Comparison of ENCODE assay signal across 8 mouse cellular contexts in the genomic region with DNA sequence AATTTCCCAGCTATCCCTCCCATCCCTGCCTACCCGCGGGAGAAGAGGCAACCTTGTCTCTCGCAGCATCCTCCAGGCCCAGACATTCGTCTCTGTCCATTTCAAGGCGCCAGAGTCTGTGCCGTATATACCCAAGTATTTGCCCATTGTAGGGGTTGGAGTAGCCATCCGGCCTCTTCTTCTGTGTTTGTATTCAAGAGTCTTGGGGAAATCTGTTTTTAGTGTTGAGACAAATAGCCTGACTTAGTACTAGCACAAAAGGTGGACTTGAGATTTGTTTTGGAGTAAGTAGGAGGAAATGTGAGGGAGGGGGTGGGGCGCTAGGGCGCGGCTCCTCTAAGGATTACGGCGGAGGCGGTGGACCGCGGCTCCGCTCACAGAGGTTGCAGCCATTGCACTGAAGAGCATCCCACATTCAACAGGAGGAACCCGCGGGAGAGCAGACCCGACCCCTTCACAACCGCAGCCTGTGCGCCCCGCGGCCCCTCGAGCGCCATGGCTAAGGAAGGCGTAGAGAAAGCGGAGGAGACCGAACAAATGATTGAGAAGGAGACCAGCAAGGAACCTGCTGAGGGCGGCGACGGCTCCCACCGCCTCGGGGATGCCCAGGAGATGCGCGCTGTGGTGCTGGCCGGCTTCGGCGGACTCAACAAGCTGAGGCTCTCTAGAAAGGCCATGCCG. TPM values are rescaled to one million over a fixed set of nuclear protein-coding genes. Genes with fewer than 3 reads are reported as not detected.
DNase-seq lines count a peak whose midpoint lies in the region; ATAC-seq lines count a peak whose summit lies in the region.

A gene (plus strand): TSS at position 392 of the 681 bp plus-strand sequence.

- DNase-seq in liver, embryonic 11.5 days (ENCODE audit: low spot score): peak; percentile 36
- no peak for DNase-seq in liver
- peak; percentile 80 for DNase-seq in cerebellum, adult 9-11 months
- DNase-seq in frontal cortex, adult 2 months (ENCODE audit: extremely low spot score in 1 of 2, low spot score in 1 of 2): peak in 1 of 2 experiments; percentile 64
- peak; percentile 13 for DNase-seq in left cerebral cortex, adult 11 months (ENCODE audit: low spot score)
- DNase-seq in spleen, postnatal 14 days (ENCODE audit: low spot score in 2 of 2): no peak
- no peak for DNase-seq in ovary, postnatal 10 days (ENCODE audit: low spot score)

- no peaks in the 10 kb centered on the region for H3K36me3 ChIP-seq in liver, embryonic 11.5 days (ENCODE audit: control insufficient read depth, insufficient read depth, low read length)
- H3K36me3 ChIP-seq in midbrain, embryonic 15.5 days (replicated peaks): no peaks in the 10 kb centered on the region

- peak within 1 kb of the TSS; percentile 62 for H3K4me2 ChIP-seq in liver, embryonic 11.5 days
- H3K4me2 ChIP-seq in midbrain, embryonic 15.5 days: peak within 1 kb of the TSS; percentile 89

- no peaks in the 10 kb centered on the region for H3K4me1 ChIP-seq in liver, embryonic 11.5 days (replicated peaks; ENCODE audit: control insufficient read depth, insufficient read depth, low read length)
- H3K4me1 ChIP-seq in midbrain, embryonic 15.5 days: peaks cover 22% of the 10 kb centered on the region

- peaks cover 28% of the 10 kb centered on the region for H3K27me3 ChIP-seq in liver, embryonic 11.5 days (replicated peaks; ENCODE audit: control insufficient read depth, insufficient read depth, low read length)
- no peaks in the 10 kb centered on the region for H3K27me3 ChIP-seq in midbrain, embryonic 15.5 days (replicated peaks)

- no peak within 1 kb of the TSS for H3K27ac ChIP-seq in liver, embryonic 11.5 days (ENCODE audit: low read depth, low read length)
- H3K27ac ChIP-seq in midbrain, embryonic 15.5 days: peak within 1 kb of the TSS; percentile 76

- no peak; the same call in 1 of the 2 replicates for ATAC-seq in liver, embryonic 11.5 days (replicated peaks; ENCODE audit: low FRiP score)
- ATAC-seq in midbrain, embryonic 15.5 days (replicated peaks): peak; percentile 91

- no peak within 1 kb of the TSS for H3K9ac ChIP-seq in liver, embryonic 11.5 days (ENCODE audit: low read depth, low read length)
- H3K9ac ChIP-seq in midbrain, embryonic 15.5 days: peak within 1 kb of the TSS; percentile 72

- no peaks in the 10 kb centered on the region for H3K9me3 ChIP-seq in liver, embryonic 11.5 days (ENCODE audit: control insufficient read depth, low read length)
- H3K9me3 ChIP-seq in midbrain, embryonic 15.5 days: no peaks in the 10 kb centered on the region

- WGBS in liver, embryonic 11.5 days: 1% methylated on average over 39 of the region's 39 CpGs
- WGBS in midbrain, embryonic 15.5 days: under 1% methylated on average over 39 of the region's 39 CpGs

- peak within 1 kb of the TSS; percentile 41 for H3K4me3 ChIP-seq in liver, embryonic 11.5 days (ENCODE audit: low read depth, low read length)
- H3K4me3 ChIP-seq in midbrain, embryonic 15.5 days: peak within 1 kb of the TSS; percentile 85

RNA-seq across cellular contexts. Expression of the gene that starts here (rescaled TPM):
- 0.58 and 0.93 TPM in 2 replicates for polyA plus RNA-seq in liver, embryonic 11.5 days (2014; fragmentation: Nextera tagmentation; extraction: Ambion mirVana)
- 30.5 and 34.1 TPM in 2 replicates for polyA plus RNA-seq in frontal cortex, adult 2 months (2012; rRNA removed)
- 44.7 and 47.7 TPM in 2 replicates for polyA plus RNA-seq in midbrain, embryonic 15.5 days (2015; fragmentation: Nextera tagmentation; extraction: Ambion mirVana)

Comparison
In these comparisons a context has a peak if more than half of its experiments do, and no peak if none do; other contexts are left out.
1. RNA of the gene that starts here (polyA plus RNA-seq): 44.7 to 47.7 TPM in midbrain, embryonic 15.5 days and 30.5 to 34.1 TPM in frontal cortex, adult 2 months; 0.58 to 0.93 TPM in liver, embryonic 11.5 days; every median in the first group is over 10 times any median in the second.
2. Peak in DNase-seq, H3K4me3 ChIP-seq and H3K4me2 ChIP-seq in liver, embryonic 11.5 days; RNA of the gene not detected or under 1 TPM.
3. DNase-seq: peak in cerebellum, adult 9-11 months (single experiment) and left cerebral cortex, adult 11 months (single experiment); none in liver (single experiment), spleen, postnatal 14 days (0 of 2) and ovary, postnatal 10 days (single experiment).